Mouse (Mus musculus) left cerebral cortex, adult 18-20 months (tissue): ENCODE results near the gene Lin54. TPM values are rescaled to one million over a fixed set of nuclear protein-coding genes. Genes with fewer than 3 reads are reported as not detected.
A peak's percentile ranks its signal among the peaks of the same experiment; 100 is the strongest.

Experiments used
- DNase-seq, 2 experiments: peaks; one replicate each; pipeline ENCODE4 v3.0.0; 2021 to 2022; ENCODE audit warnings: low spot score in 2 of 2, mixed read lengths in 1 of 2
- long read RNA-seq, 2 experiments: library from polyadenylated mRNA; stranded (forward); transcript quantifications; one replicate each; pipeline ENCODE4 v2.0.0; 2021
- total RNA-seq, 2 experiments: library from RNA; stranded (reverse); gene quantifications; 2 replicates each; pipeline ENCODE4 v1.2.3; 2021

Gene Lin54
- total RNA-seq: 10 to 100 TPM; 24.7 to 24.8 TPM
- long read RNA-seq, experiment 1, full-length matches to known transcripts: 6 of 11 reads
- long read RNA-seq, experiment 1, partial matches to known transcripts: 2 of 11 reads
- long read RNA-seq, experiment 1, other reads (novel, unspliced or antisense): 3 of 11 reads
- long read RNA-seq, experiment 2, full-length matches to known transcripts: 3 of 4 reads
- long read RNA-seq, experiment 2, partial matches to known transcripts: 1 of 4 reads
- long read RNA-seq, experiment 2, other reads (novel, unspliced or antisense): 0 of 4 reads

DNA sequence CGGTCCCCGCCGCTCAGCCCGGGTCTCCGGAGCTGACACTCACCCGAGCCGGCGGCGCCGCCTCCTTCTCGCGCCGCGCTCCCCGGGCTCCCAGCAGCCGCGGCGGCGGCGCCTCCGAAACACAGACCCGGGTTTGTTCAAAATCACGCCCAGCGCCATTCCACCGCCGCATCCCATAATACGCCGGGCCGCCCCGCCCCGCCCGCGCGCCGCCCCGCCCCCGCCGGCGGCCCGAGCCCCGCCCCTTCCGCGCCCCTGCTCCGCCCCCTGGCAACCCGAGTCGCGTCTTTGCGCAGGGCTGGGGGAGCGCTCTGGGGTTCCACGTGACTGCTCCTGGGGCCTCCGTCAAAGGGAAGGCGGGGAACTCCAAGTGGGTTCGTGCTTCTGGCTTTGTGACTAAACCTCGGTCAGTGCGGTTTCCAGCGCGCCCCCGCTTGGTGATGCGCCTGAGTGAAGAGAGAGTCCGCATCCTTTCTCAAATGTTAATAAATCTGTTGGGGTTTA, at the start of gene Lin54:
Lin54 (minus strand) TSS at position 182 of the 504 bp plus-strand sequence.
- DNase-seq: peak; percentile 88 to 90

- no peak for DNase-seq
Measured at GRCm38 (mm10) chr5:100550151-100550550, 49.7 kb upstream of the Lin54 start.

DNA sequence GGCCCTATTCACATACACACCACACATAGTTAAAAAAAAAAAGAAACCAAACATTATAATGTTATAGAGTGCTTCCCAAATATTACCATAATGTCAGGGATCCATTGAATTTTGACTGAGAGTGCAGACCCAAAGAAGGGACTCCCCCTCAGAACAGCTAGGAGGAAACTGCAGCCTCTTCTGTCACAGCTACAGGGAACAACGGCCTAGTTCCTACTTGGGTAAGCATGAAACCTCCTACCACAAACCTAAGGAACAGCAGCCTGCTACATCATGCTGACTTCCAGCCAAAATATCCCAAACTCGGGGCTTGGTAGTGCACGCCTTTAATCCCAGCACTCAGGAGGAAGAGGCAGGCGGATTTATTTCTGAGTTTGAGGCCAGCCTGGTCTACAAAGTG, 48.9 kb upstream of the Lin54 start:
- DNase-seq: no peak

DNA sequence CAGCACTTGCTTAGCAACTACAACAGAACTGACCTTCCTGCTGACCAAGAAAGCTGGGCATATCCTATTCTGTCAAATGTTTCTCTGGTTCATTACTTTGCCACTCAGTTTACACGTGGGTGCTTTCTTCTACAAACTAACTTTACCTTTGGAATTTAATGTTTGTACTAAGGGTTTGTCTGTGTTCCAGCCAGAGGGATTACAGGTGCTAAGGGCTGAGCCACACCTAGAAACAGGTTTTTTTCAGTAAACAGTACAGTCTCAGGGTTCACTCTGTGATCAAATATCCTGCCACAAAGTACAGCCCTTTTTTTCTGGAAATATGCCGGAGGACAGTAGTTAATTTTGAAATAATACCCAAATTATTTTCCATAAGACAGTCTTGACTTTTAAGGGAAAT, 47.8 kb upstream of the Lin54 start:
- DNase-seq: no peak

DNA sequence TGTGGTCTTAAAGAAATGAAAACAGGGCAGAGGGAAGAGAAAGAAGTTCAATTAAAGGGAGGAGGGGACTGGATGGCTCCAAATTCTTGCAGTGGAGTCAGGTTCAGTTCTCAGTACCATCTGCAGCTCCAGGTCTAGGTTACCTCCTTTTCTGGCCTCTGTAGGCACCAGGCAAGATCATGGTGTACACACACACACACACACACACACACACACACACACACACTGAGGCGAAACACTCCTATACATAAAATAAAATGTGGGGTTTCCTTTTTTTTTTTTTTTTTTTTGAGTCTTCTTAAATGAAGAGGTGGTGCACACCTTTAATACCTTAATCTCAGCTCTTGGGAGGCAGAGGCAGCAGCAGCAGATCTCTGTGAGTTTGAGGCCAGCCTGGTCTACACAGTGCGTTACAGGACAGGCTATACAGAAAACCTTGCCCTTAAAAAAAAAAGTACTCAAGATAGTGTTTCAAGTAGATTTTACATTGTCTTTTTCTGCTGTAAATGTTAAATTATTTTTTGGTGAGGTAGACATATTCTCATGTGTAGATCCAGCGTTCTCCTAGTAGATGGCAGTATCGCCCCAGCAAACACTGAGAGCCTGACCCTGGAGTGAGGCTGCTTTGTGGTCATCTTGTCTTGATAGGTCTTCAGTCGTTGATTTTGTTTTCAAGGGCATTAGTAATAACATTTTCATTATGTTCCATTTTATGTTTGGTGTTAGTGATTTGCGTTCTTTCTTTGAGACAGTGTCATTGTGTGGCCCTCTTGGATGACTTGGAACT, 46.0 kb upstream of the Lin54 start:
- no peak for DNase-seq

DNA sequence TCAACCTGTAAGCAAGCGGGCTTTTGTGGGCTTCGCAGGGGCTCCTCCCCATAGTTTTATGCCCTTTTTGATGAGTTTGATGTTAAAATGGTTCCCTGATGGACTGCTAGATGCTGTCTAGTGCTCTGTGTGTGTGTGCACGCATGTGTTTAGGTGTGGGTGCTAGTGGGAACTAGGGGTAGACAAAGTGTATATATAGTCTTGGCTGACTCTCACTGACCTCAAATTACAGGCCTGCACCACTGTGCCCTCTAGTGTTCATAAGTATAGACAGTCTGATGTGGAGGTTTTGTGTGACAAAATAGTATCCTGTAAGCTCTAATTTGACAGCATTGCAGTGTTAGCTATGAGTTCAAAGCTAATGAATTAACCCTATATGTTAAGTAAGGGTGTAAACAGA, 36.2 kb upstream of the Lin54 start:
- DNase-seq: peak in 1 of 2 experiments; percentile 20

DNA sequence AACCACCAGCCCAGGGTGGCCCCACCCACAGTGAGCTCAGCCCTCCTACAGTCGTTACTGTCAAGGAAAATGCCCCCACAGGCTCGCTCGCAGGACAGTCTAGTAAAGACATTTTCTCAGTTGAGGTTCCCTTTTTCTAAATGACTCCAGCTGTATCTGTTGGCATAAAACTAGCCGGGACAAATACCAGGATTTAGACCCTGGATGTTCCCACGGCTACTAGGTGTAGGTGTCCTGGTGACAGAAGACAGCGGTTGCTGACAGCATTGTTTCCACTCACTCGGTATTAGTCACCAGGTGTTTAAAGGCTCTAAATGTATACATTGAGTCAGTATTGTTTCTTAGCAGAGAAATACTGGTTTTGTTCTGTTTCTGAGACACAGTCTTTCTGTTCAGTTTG, 35.4 kb upstream of the Lin54 start:
- DNase-seq: peak in 1 of 2 experiments; percentile 8

GRCm38 (mm10) chr5:100526164-100526563, 25.7 kb upstream of the Lin54 start:
- DNase-seq: no peak

- no peak for DNase-seq
Measured at GRCm38 (mm10) chr5:100525620-100526019, 25.2 kb upstream of the Lin54 start.

DNA sequence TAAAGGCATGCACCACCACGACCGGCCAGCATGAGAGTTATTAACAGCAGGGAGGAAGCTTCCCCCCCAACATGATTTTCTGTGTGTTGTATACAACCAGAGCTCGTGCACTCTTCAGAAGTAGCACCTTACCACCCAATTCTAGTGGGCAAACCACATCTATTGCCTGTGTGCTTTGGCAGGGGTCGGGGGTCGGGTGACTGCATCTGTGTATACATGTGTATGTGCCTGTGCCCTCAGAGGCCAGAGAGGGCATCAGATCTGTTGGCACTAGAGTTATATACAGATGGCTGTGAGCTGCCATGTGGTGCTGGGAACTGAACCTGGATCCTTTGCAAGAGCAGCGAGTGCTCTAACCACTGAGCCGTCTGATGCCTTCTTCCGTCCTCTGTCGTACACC, 24.5 kb upstream of the Lin54 start:
- no peak for DNase-seq

DNA sequence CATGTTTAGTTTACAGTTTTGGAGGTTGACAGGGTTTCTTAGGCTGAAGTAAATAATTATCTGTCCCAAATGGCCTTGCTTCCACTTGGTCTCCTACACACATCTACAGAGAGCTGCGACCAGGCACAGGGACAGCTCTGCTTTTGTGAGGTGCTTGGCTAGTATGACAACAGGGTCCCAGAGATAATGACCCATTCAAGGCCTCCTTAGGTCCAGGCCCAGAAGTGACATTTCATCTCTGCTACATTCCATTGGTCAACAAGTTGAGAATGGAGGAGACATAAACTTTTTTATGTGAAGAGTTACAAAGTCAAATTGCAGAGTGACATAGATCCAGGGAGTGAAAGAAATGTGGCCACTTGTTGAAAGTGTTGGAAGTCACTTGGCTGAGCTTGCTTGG, 22.9 kb upstream of the Lin54 start:
- no peak for DNase-seq

DNA sequence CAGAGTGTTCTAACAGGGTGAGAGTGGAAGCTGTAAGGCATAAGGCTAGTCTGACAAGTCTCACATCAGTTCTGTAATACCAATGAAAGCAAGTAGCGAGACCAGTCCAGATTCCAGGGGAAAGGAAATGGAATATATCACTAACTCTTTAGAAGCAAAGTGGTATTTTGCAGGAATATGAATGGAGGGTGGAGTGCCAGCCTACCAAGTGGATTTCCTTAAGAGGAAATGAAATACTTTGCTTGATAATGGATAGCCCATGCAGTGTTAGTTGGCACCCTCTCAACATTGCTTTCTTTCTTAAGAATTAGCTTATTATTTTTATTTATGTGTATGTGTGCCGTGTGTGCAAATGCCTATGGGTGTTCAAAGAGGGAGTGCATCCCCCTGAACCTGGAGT, 19.8 kb upstream of the Lin54 start:
- no peak for DNase-seq

GRCm38 (mm10) chr5:100519027-100519411, 18.6 kb upstream of the Lin54 start:
- DNase-seq: no peak

DNA sequence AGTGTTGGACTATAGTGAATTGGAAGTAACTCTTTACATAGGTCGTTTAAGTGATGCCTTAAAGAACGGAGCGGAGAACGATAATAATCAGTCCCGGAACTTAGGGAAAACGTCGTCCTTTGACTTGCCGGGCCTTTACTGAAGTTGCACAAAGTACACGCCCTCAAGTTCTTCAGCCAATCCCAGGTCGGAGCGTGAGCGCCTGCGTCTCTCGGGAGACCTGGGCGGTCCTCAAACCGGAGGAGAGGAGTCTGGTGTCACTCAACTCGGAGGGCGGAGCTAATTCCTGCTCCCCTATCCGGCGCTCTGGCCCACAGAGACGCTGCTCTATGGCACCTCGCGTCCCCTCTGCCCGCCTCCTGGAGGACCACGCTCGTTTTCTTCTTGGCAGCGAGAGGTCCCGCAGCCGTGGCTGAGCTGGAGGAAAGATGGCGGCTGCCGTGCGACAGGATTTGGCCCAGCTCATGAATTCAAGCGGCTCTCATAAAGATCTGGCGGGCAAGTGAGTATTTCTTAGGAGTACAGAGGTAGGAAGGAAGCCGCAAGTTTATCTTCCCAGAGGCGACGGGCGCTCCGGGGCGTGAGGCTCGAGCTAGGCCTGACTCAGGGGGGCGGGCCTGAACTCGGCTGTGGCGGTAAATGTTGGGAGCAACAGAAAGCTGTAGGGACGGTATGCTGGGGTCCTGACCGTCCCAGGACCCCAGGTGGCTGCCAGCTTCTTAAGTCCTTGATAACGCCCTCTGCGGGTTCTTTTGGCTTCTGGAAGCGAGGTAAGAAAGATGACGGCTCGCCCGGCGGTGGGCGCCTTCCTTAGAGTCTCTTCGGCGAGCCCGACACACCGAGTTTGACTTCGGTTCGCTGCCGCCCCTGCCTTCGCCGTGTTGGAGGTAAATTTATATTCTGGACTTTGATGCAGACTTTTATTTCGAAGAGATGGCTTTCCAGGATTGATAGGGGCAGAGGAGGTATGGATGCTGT, 17.9 kb upstream of the Lin54 start, which contains the start of gene Cops4:
Cops4 (plus strand) TSS at position 261 of the 978 bp plus-strand sequence.
- peak; percentile 96 for DNase-seq

DNA sequence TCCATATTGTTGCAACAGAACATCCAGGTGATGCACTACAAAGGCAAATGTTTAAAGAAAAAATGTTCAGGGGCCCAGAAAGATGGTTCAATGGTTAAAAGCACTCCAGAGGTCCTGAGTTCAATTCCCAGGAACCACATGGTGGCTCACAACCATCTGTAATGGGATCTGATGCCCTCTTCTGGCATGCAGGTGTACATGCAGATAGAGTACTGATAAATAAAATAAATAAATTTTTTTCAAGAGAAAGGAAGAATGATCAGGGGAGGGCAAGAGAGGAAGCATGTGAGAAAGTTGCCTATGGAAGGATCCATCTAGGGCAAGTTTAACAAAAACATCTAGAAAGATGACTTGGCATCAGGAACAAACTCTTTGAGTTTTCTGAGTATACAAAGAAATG, 12.1 kb upstream of the Lin54 start:
- DNase-seq: no peak

DNA sequence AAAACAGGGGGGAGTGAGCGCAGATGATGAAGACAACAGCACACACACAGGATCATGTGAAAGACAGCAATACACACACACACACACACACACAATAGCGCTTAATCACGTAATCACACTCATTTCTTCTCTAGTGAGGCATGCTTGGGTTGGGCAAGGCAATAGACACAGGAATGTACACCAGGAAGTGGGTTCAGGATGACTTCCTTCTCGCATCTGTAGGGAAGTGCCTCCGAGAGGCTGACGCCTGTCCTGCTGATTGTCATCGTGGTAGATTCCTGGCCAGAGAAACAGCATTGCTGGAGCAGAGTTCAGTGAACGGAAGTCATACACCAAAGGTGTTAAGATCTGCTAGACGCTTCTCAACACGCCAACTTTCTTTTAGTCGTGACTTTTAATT, 8.8 kb upstream of the Lin54 start:
- no peak for DNase-seq

DNA sequence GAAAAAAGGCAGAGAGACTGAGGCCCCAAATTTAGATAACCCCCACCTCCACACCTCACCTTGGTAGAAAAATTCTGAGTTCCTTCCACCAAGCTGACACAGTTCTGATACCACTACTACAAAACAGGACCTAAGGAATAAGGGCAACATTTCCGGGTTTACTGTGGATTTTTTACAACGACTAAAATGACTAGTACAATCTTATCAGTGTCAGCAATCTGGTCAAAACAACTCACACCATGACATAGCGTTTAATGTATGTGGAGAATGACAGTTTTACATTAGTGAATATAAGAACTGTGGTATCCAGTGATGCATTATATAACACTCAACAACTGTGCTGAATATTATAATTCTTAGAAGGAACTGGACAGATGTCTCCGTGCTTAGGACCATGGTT, 828 bp upstream of the Lin54 start:
- DNase-seq: no peak

DNA sequence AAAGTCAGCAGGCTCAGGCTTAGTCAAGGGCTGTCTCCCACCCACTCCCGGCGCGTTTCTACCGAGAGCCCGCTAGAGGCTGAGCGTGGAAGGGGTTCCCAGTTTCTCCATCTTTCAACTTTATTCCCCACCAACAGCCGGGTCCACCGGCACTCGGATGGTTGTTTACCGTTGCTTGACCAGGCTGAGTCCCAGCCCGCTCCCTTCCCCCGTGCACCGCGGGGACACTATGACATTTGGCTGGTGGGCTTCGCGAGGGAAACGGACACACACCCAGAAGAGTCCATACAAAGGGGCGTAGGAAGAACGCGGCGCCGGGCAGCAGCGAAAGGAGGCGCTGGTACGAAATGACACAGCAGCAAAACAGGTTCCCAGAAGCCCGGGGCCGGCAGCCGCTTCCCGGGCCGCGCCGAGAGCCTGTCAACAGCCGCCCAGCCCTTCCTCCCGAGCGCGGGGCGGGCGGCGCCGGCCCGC, 571 bp downstream of the Lin54 start:
- DNase-seq: peak; percentile 24 to 60

GRCm38 (mm10) chr5:100499243-100499642, 1.2 kb downstream of the Lin54 start:
- no peak for DNase-seq

- DNase-seq: peak; percentile 51 to 70
Measured at GRCm38 (mm10) chr5:100498436-100499180, 1.8 kb downstream of the Lin54 start.
